Comparison of ENCODE assay signal across 31 mouse cellular contexts in genomic region chr6:141350261-141350660, GRCm38 (mm10).
"Had no signal": no experiment of that assay in that cellular context is flagged by ENCODE, and none has a peak within 500 bp of the region (broad histone marks: within the 10 kb centered on the region; RNA-seq: fewer than 3 reads in every experiment).

No protein-coding gene starts in this region.

- H3K4me3 ChIP-seq: limb, embryonic 12.5 days; limb, embryonic 13.5 days; limb, embryonic 15.5 days; liver, embryonic 12.5 days; liver, embryonic 13.5 days; liver, embryonic 15.5 days; lung, embryonic 15.5 days; megakaryocyte, embryonic 14.5 days; midbrain, embryonic 10.5 days; midbrain, embryonic 12.5 days; midbrain, embryonic 13.5 days; midbrain, embryonic 15.5 days; myocyte; neural tube, embryonic 12.5 days had no signal

- H3K9ac ChIP-seq: limb, embryonic 12.5 days; limb, embryonic 13.5 days; limb, embryonic 15.5 days; liver, embryonic 12.5 days; liver, embryonic 13.5 days; liver, embryonic 14.5 days; liver, embryonic 15.5 days; liver, postnatal 0 days; lung, embryonic 14.5 days; lung, embryonic 15.5 days; midbrain, embryonic 12.5 days; midbrain, embryonic 13.5 days; midbrain, embryonic 15.5 days; neural tube, embryonic 12.5 days had no signal

- H3K36me3 ChIP-seq: limb, embryonic 12.5 days; limb, embryonic 13.5 days; limb, embryonic 15.5 days; liver, embryonic 12.5 days; liver, embryonic 13.5 days; liver, embryonic 15.5 days; lung, embryonic 15.5 days; midbrain, embryonic 10.5 days; midbrain, embryonic 12.5 days; midbrain, embryonic 13.5 days; midbrain, embryonic 15.5 days; neural tube, embryonic 12.5 days had no signal

- H3K9me3 ChIP-seq: limb, embryonic 12.5 days; limb, embryonic 13.5 days; limb, embryonic 15.5 days; liver, embryonic 12.5 days; liver, embryonic 13.5 days; liver, embryonic 15.5 days; lung, embryonic 15.5 days; megakaryocyte, embryonic 14.5 days; midbrain, embryonic 10.5 days; midbrain, embryonic 12.5 days; midbrain, embryonic 13.5 days; midbrain, embryonic 15.5 days; neural tube, embryonic 12.5 days had no signal

- H3K27me3 ChIP-seq: limb, embryonic 12.5 days; limb, embryonic 13.5 days; limb, embryonic 15.5 days; liver, embryonic 12.5 days; liver, embryonic 13.5 days; liver, embryonic 15.5 days; lung, embryonic 15.5 days; megakaryocyte, embryonic 14.5 days; midbrain, embryonic 12.5 days; midbrain, embryonic 13.5 days; midbrain, embryonic 15.5 days; neural tube, embryonic 12.5 days had no signal

- ATAC-seq: liver, embryonic 12.5 days; liver, postnatal 0 days; lung, postnatal 0 days; midbrain, embryonic 13.5 days; midbrain, embryonic 15.5 days; midbrain, embryonic 16.5 days had no signal

- H3K27ac ChIP-seq: limb, embryonic 12.5 days; limb, embryonic 13.5 days; limb, embryonic 15.5 days; liver, embryonic 12.5 days; liver, embryonic 13.5 days; liver, embryonic 14.5 days; liver, embryonic 15.5 days; lung, embryonic 15.5 days; macrophage; midbrain, embryonic 10.5 days; midbrain, embryonic 12.5 days; midbrain, embryonic 13.5 days; midbrain, embryonic 15.5 days; neural tube, embryonic 12.5 days had no signal

- H3K4me2 ChIP-seq: limb, embryonic 12.5 days; limb, embryonic 13.5 days; limb, embryonic 15.5 days; liver, embryonic 11.5 days; liver, embryonic 12.5 days; liver, embryonic 13.5 days; liver, embryonic 15.5 days; lung, embryonic 14.5 days; lung, embryonic 15.5 days; midbrain, embryonic 11.5 days; midbrain, embryonic 12.5 days; midbrain, embryonic 13.5 days; midbrain, embryonic 15.5 days; neural tube, embryonic 12.5 days had no signal

- H3K4me1 ChIP-seq: limb, embryonic 12.5 days; limb, embryonic 13.5 days; limb, embryonic 15.5 days; liver, embryonic 12.5 days; liver, embryonic 13.5 days; liver, embryonic 15.5 days; midbrain, embryonic 10.5 days; midbrain, embryonic 12.5 days; midbrain, embryonic 13.5 days; midbrain, embryonic 15.5 days; neural tube, embryonic 12.5 days had no signal

- DNase-seq: left cerebral cortex, postnatal 4 days; liver; liver, embryonic 13.5 days; liver, postnatal 0 days; lung, adult 18-20 months; lung, adult 2 months; lung, embryonic 14.5 days; lung, postnatal 10 days; lung, postnatal 14 days; lung, postnatal 36 days; lung, postnatal 4 days; midbrain, embryonic 14.5 days had no signal
